Mouse (Mus musculus) large intestine, adult 2 months (tissue): Measurements from ENCODE around the gene Olfr1395. TPM values are rescaled to one million over a fixed set of nuclear protein-coding genes. Genes with fewer than 3 reads are reported as not detected.
A peak's percentile ranks its signal among the peaks of the same experiment; 100 is the strongest.

Source experiments
- DNase-seq: peaks from one replicate; pipeline ENCODE4 v3.0.0-alpha.2; 2012; ENCODE audit warnings: low read depth, low spot score
- WGBS: fragments of 180-500 bp; shearing (Covaris S2); methylation state at CpG from one replicate; pipeline ENCODE4 v1.1.7; 2018; 5-methylcytosine and 5-hydroxymethylcytosine counted together
- polyA plus RNA-seq: library from polyadenylated mRNA; depleted of rRNA; stranded (reverse); fragments of >200 nt; gene quantifications from 2 replicates; pipeline ENCODE4 v1.2.3, GENCODE M21; 2012; rRNA removed

Olfr1395 gene
- not detected in 2 replicates for polyA plus RNA-seq

DNA sequence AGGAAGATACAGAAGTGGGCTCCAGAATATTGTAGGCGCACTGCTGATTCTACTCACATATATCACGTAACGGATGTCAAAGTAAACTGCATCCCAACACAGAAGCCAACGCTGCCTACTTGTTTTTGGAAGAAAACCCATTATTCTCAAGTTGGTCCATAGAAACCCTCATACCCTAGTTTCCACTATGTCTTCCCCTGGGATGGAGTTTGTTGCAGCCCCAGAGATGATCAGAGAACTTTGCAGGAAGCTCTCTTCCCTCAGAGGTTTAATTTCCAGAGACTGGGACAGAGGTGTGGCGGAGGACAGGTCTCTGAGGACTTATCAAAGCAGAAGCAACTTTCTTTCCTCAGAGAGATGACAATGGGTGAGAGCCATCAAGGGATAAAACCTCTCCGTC lies at the start of gene Olfr1395:
Gene Olfr1395, plus strand, starts transcription at position 301 of the 400 bp plus-strand sequence.
- WGBS, result 93% methylated on average over 6 of the region's 6 CpGs
- no peak for DNase-seq

DNA sequence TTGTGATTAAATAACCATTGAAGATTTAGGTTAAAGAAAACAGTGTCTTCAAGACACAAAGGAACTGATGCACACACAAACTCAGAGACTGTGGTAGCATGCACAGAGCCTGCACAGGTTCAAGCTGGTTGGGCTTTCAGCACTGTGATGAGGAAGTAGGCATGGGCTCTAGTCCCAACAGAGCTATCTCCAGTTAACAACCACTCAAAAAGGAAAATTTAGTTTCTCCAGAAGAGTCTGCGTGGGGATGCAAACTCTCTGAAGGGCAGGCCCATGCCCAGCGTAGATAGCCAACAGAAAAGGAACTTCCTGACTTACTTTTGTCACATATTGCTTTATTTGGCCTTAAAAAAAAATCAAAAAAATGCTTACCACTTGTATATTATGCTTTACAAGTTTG lies 49.3 kb upstream of the Olfr1395 start:
- DNase-seq, result no peak
- WGBS, result 87% methylated on average over 2 of the region's 2 CpGs

- 82% methylated on average over 6 of the region's 6 CpGs for WGBS
- no peak for DNase-seq
Measured at GRCm38 (mm10) chr11:49093861-49094660, 48.0 kb upstream of the Olfr1395 start.

DNA sequence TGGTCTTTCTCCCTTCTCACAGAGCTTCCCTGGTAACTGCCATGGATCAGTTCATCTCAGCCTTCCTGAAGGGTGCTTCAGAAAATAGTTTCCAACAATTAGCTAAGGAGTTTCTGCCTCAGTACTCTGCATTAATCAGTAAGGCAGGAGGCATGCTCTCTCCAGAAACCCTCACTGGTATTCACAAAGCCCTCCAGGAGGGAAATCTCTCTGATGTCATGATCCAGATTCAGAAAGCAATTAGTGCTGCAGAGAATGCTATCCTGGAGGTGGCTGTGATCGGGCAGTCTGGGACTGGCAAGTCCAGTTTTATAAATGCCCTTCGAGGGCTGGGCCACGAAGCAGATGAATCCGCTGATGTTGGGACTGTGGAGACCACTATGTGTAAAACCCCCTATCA lies 46.7 kb upstream of the Olfr1395 start:
- DNase-seq, result no peak
- WGBS, result 93% methylated on average over 4 of the region's 4 CpGs

DNA sequence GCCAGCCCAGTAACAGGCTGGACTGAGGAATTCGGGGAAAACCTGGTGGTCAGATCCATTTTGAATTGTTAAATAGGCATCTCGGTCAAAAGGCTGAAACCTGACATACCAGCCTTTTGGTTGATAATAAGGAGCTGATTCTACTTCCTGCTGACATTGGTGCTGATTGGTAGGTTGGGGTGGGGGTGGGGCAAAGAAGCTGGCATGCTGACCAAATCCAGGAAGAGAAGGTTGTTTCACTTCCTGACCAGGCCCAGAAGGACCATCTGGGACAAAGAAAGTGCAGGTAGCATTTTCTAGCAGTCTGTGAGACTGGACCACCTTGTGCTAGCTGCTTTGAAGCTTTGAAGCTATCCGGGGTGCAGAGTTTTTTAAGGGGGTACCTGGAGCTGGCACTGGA lies 41.7 kb upstream of the Olfr1395 start:
- WGBS, result 88% methylated on average over 3 of the region's 3 CpGs

DNA sequence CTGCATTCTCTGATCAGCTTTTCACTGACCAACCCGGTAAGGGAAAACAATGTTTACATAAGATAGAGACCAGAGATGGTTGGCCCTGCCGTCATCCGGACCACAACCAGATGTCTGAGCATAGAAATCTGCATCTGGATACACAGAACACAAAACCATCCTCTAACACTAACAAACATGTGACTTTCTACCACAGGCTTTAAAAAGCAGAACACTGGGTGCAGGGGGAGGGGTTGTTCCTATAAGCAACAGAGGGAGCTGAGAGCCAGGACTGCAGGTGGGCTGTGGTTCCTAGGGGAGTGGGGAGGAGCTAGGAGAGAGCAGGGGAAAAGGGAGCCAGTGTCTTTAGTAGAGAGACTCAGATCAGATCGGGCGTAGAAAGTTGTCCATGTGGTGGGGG lies 40.6 kb upstream of the Olfr1395 start:
- 62% methylated on average over 5 of the region's 5 CpGs for whole genome bisulfite sequencing
- DNase-seq, result no peak

More for the DNA sequence above, 41.7 kb upstream of the Olfr1395 start:
- no peak for DNase-seq

- 12% methylated on average over 8 of the region's 8 CpGs for WGBS
- peak; percentile 90 for DNase-seq
Measured at GRCm38 (mm10) chr11:49103047-49103693, 38.9 kb upstream of the Olfr1395 start.

DNA sequence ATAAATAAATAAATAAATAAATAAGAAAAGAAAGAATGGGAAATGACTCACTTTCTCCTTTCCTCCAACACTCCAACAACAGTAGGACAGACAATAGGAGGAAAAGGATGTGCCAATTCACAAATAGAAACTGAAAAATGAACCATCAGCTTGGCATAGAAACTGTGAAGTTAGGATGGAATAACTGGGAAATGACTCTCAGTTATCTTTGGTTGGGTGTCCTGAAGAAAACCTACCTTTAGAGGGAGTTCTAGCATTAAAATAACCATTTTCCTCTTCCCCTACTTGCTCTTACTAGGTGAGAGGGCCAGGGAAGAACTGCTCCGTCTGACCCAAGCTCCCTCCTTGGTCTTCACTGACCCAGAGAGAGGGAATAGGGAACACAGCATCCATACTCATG lies 36.3 kb upstream of the Olfr1395 start:
- no peak for DNase-seq
- WGBS, result 57% methylated on average over 1 of the region's 1 CpGs

DNA sequence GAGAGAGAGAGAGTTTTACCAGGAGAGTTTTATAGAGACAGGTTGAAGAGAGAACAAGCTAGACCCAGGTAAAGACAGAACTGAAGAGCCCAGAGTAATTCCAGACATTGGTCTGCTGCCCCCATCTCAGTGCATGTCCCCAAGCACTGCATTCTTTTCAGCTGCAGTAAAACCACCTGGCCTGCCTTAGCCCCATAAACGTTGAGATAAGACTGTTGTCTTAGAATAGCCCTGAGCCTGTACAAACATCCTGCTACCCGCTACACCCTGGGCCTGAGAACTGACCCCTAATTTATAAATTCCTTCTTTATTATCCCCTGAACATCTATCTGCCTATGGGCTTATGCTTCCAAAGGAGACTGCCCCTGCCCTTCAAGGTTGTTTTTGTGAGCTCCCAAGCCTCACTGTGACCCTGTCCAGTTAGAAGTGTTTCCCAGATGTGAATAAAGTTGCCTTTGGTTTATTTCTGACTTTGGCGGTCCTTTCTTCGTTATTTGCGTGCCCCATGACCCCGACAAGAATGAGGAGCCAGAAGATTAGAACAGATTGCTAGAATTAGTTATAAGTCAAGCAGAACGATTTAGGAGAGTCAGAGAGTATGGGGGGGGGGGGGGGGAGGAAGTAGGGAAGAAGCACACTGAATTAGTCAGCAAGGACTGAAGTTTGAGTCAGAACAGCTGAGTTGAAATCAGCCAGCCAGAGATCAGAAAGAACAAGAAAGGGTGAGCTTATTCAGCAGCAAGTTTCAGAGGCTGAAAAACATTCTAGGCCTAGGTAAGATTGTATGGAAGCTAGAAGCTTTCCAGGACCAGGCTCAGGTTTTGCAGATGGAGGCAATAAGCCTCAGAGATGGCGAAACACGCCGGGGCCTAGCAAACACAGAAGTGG lies 34.2 kb upstream of the Olfr1395 start:
- 31% methylated on average over 10 of the region's 10 CpGs for WGBS
- DNase-seq, result no peak

- WGBS, result 73% methylated on average over 1 of the region's 1 CpGs
- DNase-seq, result no peak
Measured at GRCm38 (mm10) chr11:49108833-49109232, 33.2 kb upstream of the Olfr1395 start.

DNA sequence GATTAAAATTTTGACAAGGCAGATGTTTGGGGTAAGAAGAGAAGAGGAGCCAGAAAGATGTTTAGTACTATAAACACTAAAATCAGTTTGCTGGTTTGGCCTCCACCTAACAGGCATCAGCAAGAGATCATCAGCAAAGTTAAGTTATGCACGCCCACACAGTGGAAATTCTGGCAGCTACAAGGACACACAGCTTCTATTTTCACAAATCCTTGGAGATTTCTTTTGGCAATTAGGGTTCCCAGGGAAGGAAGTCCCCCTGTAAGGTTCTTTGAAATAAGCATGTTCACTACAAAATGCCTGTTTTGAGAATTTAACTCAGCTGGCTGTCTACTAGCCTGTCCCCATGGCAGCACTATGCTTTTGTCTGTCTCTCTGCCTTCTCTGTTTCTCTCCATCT lies 31.1 kb upstream of the Olfr1395 start:
- DNase-seq, result no peak
- WGBS, result 84% methylated on average over 1 of the region's 1 CpGs

DNA sequence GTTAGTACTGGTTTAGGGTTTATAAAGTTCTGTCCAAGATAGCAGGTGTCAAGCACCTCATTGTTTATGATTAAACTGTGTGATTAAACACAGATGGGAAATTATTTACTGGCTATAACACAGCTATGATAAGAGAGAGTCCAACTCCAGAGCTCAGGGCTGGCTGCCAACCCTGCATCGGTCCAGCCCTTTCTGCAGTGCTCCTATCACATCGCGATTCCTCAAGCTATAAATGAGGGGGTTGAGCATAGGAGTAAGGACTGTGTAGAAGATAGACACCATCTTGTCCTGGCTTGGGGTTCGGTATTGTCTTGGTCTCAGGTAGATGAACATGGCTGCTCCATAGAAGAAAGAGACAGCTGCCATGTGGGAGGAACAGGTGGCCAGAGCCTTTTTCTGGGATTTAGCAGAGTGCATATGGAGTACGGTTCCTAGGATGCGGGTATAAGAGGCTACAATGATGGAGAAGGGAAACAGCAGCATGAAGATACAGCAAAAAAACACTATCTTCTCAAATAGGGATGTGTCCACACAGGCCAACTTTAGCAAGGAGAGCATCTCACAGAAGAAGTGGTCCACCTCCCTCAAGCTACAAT lies 29.4 kb upstream of the Olfr1395 start:
- DNase-seq, result no peak
- 45% methylated on average over 6 of the region's 6 CpGs for WGBS

DNA sequence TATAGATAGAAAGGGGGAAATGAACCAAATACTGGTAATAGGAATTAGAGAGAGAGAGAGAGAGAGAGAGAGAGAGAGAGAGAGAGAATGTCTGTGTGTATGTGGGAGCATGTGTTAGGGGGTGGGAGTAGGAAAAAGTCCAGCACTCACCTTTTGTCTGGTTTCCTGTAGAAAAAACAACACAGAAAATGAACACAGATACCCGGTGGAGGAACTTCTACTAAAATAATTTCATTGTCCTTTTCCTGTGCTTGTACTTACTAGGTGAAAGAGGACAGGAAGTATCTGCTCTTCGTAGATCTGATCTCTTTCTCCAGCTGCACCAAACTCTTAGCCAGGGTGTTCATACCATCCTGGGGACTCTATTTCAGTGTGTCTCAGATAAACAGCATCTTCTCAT lies 27.9 kb upstream of the Olfr1395 start:
- WGBS, result 31% methylated on average over 2 of the region's 2 CpGs
- no peak for DNase-seq

DNA sequence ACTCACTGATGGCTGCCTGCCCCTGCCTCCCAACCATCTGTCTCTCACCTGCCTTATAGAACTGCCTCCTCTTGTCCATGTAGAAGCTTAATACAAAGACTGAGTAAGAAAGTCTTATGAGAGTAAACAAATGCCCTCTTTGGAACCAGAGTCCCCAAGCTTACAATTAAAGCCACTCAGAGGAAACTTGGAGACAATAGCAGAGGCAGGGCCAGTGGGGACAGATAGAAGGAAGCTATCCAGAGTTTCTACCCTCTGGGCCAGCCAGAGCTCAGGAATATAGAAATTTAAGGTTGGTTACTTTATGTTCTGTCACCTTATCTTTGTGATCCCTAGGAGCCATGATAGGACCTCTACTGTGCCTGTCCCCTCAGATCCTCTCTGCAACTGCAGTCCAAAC lies 27.3 kb upstream of the Olfr1395 start, which contains the start of gene Olfr1396:
Gene Olfr1396, minus strand, starts transcription at position 101 of the 400 bp plus-strand sequence.
- DNase-seq, result no peak

GRCm38 (mm10) chr11:49119635-49120034 lies 22.4 kb upstream of the Olfr1395 start:
- WGBS, result 73% methylated on average over 3 of the region's 3 CpGs
- no peak for DNase-seq

DNA sequence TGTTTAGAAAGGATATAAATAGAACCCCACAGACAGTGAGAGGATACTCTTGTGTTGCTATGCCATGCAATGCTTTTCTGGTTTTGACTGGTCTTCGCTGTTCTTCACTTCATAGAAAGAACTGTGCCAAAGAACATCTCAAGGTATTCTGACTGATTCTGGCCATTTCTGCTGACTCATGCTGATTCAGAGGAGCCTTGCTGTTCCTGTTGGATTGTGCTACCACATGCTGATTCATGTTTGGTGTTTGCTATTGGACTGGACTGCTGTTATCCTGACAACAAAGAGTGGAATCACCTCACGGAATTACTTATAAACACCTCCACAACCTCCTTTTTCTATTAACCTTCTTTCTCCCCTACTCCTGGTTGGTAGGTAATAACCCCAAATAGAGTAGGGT lies 17.9 kb upstream of the Olfr1395 start:
- WGBS, result 89% methylated on average over 2 of the region's 2 CpGs
- DNase-seq, result no peak

DNA sequence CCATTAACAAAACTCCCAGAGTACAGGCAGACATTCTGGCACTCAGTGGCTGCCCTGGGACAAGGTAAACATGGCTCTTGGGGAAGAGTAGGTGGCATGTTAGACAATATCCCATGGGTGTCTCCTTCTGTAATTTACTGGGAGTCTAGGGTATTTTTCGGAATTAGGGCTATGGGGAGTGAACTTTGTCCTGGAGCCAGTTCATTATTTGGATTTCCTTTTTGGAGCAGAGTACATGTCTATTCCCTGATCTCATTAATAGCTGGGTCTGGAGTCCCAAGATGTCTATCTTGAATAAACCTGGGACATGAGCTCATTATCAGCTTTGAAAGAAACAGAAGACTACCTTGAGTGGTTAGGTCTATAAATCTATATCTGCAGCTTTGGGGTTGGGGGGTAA lies 12.0 kb downstream of the Olfr1395 start, which contains the start of gene Olfr1394:
Gene Olfr1394, plus strand, starts transcription at position 301 of the 400 bp plus-strand sequence.
- no peak for DNase-seq
- 72% methylated on average over 1 of the region's 1 CpGs for WGBS

GRCm38 (mm10) chr11:49156821-49157814 lies 15.0 kb downstream of the Olfr1395 start:
- DNase-seq, result no peak
- WGBS, result 84% methylated on average over 2 of the region's 2 CpGs
